Mouse (Mus musculus) lung, adult 2 months (tissue): ENCODE measurements around the gene Fbxo24.

ENCODE experiments used
- CTCF ChIP-seq: fragments of 200-500 bp; IDR thresholded peaks from 2 replicates; pipeline ENCODE4 v1.5.1; 2011; ENCODE audit warnings: mild to moderate bottlenecking, low read length, control low read depth; ENCODE audit not compliant: insufficient read depth
- POLR2A ChIP-seq: fragments of 200-500 bp; IDR thresholded peaks from 2 replicates; pipeline ENCODE4 v1.6.1; 2011; ENCODE audit warnings: low read depth, mild to moderate bottlenecking, control low read depth, low read length, borderline replicate concordance; ENCODE audit errors: extremely low read depth

DNA sequence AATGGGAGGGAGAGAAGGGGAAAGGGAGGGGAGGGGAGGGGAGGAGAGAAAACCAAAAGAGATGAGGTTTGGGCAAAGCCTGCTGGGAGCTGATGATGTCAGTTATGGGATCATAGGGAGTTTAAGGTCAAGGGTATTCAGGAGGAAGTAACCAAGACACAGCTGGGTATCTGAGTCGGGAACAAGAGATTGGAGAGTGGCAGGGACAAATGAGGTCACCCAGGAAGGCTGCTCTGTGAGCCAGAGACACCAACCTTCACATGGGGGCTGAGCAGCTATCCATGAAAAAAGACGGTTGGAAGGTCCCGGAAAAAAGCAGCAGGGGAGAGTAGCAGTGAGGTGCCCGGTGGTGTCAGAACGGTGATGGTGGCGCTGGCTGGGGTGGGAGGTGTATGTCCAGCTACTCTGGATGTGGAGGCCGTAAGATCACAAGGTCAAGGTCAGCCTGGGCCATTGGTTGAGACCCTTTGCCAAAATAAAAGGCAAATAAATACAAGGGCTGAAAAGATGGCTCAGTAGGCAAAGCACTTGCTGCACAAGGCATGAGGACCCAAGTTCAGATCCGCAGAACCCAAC lies 60.5 kb downstream of the Fbxo24 start:
- TF ChIP-seq CTCF (no peak), POLR2A (no peak)
